ENCODE assay signal across 28 mouse cellular contexts in the genomic region with DNA sequence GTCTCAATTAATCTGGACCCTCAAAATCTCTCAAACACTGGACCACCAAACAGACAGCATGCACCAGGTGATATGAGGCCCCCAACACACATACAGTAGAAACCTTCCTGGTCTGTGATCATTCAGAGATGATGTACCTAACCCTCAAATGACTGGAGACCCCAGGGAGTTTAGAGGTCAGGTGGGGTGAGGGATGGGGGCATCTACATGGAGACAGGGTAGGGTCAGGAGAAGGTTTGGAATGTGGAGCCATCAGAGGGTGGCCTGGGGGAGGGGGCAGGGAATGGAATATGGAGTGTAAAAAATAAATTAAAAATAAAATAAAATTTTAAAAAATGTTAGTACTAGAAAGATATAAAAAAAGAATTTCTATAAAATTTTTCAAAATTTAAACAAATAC.
"Had no signal": no experiment of that assay in that cellular context is flagged by ENCODE, and none has a peak within 500 bp of the region (broad histone marks: within the 10 kb centered on the region; RNA-seq: fewer than 3 reads in every experiment).

No protein-coding gene starts in this region.

- H3K4me1 ChIP-seq: embryonic facial prominence, embryonic 10.5 days; embryonic facial prominence, embryonic 12.5 days; embryonic facial prominence, embryonic 13.5 days; embryonic facial prominence, embryonic 15.5 days; forebrain, embryonic 10.5 days; forebrain, embryonic 12.5 days; forebrain, embryonic 13.5 days; forebrain, embryonic 15.5 days had no signal

- H3K4me2 ChIP-seq: embryonic facial prominence, embryonic 12.5 days; embryonic facial prominence, embryonic 13.5 days; embryonic facial prominence, embryonic 15.5 days; forebrain, embryonic 12.5 days; forebrain, embryonic 13.5 days; forebrain, embryonic 15.5 days had no signal

- H3K27me3 ChIP-seq: embryonic facial prominence, embryonic 12.5 days; embryonic facial prominence, embryonic 13.5 days; embryonic facial prominence, embryonic 15.5 days; forebrain, embryonic 12.5 days; forebrain, embryonic 13.5 days; forebrain, embryonic 15.5 days had no signal

- ATAC-seq: forebrain, embryonic 13.5 days; forebrain, embryonic 14.5 days; forebrain, embryonic 15.5 days; forebrain, embryonic 16.5 days; forebrain, postnatal 0 days had no signal

- H3K9me3 ChIP-seq: embryonic facial prominence, embryonic 10.5 days; embryonic facial prominence, embryonic 12.5 days; embryonic facial prominence, embryonic 13.5 days; embryonic facial prominence, embryonic 15.5 days; forebrain, embryonic 10.5 days; forebrain, embryonic 12.5 days; forebrain, embryonic 13.5 days; forebrain, embryonic 15.5 days had no signal

- H3K4me3 ChIP-seq: embryonic facial prominence, embryonic 10.5 days; embryonic facial prominence, embryonic 12.5 days; embryonic facial prominence, embryonic 13.5 days; embryonic facial prominence, embryonic 15.5 days; erythroblast, embryonic 14.5 days; forebrain, embryonic 10.5 days; forebrain, embryonic 12.5 days; forebrain, embryonic 13.5 days; forebrain, embryonic 15.5 days; gastrocnemius, adult 2 months had no signal

- H3K36me3 ChIP-seq: embryonic facial prominence, embryonic 10.5 days; embryonic facial prominence, embryonic 12.5 days; embryonic facial prominence, embryonic 13.5 days; embryonic facial prominence, embryonic 15.5 days; forebrain, embryonic 10.5 days; forebrain, embryonic 12.5 days; forebrain, embryonic 15.5 days had no signal

- DNase-seq: cerebellum, adult 2 months; cerebellum, adult 8-10 months; cerebellum, adult 9-10 months; cerebellum, adult 9-11 months; cerebellum, postnatal 10 days; cerebellum, postnatal 14 days; cerebellum, postnatal 25 days; cerebellum, postnatal 36 days; embryo, embryonic 11 days; forebrain, postnatal 0 days; gastrocnemius, adult 2 months; gastrocnemius, postnatal 10 days; gastrocnemius, postnatal 14 days; gastrocnemius, postnatal 25 days; gastrocnemius, postnatal 36 days; heart, adult 11 months; heart, adult 18-20 months had no signal

- H3K27ac ChIP-seq: embryonic facial prominence, embryonic 10.5 days; embryonic facial prominence, embryonic 12.5 days; embryonic facial prominence, embryonic 13.5 days; embryonic facial prominence, embryonic 15.5 days; forebrain, embryonic 10.5 days; forebrain, embryonic 12.5 days; forebrain, embryonic 13.5 days; forebrain, embryonic 15.5 days; gastrocnemius, adult 2 months had no signal

- H3K9ac ChIP-seq: embryonic facial prominence, embryonic 12.5 days; embryonic facial prominence, embryonic 13.5 days; embryonic facial prominence, embryonic 15.5 days; forebrain, embryonic 12.5 days; forebrain, embryonic 13.5 days; forebrain, embryonic 15.5 days; forebrain, postnatal 0 days had no signal
